Mouse (Mus musculus): ENCODE measurements around the gene Frg2f1.

Gene Frg2f1

GRCm38 (mm10) chr4:119492933-119493327, 46.4 kb downstream of the Frg2f1 start:
- CTCF ChIA-PET: no interaction called here

- CTCF ChIA-PET: interaction anchor here (0.7 kb wide), 1 partner anchor 241 kb away, joined by 5 read pairs; the partner anchor contains the start of gene Hivep3
Observed at GRCm38 (mm10) chr4:119492291-119492932, 46.9 kb downstream of the Frg2f1 start, which contains the start of gene Rimkla. Rimkla (minus strand) TSS chr4:119492628.

- CTCF ChIA-PET: no interaction called here
Observed at GRCm38 (mm10) chr4:119490806-119491205, 48.5 kb downstream of the Frg2f1 start.

GRCm38 (mm10) chr4:119489666-119490065, 49.7 kb downstream of the Frg2f1 start:
- CTCF ChIA-PET: no interaction called here

GRCm38 (mm10) chr4:119484882-119485281, 54.4 kb downstream of the Frg2f1 start:
- CTCF ChIA-PET: no interaction called here

GRCm38 (mm10) chr4:119483051-119483450, 56.3 kb downstream of the Frg2f1 start:
- CTCF ChIA-PET: no interaction called here
